Mouse (Mus musculus): ENCODE results near the gene Gm10840.
A peak's percentile ranks its signal among the peaks of the same experiment; 100 is the strongest.
"Not testable (repeated sequence)": the region's sequence is repeated elsewhere in the genome, so short reads cannot be mapped to it uniquely, and the experiment has no call there.

The Gm10840 gene

GRCm38 (mm10) chr11:106160841-106161721, at the start of gene Gm10840, which contains the start of gene Limd2:
TSS of gene Gm10840 (plus strand) at chr11:106160850.
TSS of gene Limd2 (minus strand) at chr11:106160860.
- DNase-seq: peak; percentile 43

GRCm38 (mm10) chr11:106111688-106112087, 49.0 kb upstream of the Gm10840 start:
- no peak for DNase-seq

DNA sequence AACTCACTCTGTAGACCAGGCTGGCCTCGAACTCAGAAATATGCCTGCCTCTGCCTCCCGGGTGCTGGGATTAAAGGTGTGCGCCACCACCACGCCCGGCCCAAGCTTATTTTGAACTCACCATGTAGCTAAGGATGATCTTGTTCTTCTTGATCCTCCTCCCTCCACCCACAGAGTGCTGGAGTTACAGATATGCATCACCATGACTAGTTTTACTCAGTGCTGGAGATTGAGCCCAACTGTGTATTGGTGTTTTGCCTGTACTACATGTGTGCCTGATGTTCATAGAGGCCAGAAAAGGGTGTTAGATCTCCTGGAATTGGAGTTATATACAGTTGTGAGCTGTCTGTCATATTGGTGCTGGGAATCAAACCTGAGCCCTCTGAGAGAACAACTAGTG, 38.4 kb upstream of the Gm10840 start:
- DNase-seq: no peak

DNA sequence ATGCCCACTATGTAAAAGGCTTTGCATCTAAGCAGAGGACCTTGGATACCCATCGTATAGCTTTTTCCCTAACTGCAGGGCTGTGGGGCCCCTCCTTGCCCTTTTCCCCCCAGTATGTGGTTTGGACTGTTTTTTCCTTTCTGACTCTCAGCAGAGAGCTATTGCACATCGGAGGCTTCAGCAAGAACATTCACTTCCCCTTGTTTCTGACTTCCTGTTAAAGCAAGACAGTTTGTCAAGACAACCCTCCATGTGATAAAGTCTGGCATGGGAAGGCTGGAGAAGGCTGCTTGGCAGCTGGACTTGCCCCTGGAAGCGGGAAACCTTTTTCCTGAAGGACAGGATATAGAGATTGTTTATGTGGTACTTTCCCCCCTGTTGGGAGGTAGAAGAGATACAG, 37.9 kb upstream of the Gm10840 start:
- peak; percentile 49 for DNase-seq

DNA sequence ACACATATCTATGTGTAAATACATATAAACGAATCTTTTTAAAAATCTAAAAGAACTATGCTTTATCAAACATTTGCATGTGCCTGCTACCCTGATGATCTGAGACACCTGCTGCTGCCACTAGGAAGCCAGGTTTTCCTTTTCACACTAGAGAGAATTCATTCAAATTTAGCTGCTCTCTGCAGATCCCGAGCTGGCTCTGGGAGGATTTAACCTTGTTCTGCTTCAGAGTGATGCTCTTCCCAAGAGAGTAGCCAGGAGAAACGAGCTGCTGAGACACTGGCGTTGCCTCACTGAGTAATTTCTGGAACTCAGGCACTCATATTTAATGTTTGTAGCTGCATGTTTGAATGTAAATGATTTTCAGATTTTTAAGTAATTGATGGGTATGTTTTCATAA, 35.9 kb upstream of the Gm10840 start:
- no peak for DNase-seq

- DNase-seq: no peak
Observed at GRCm38 (mm10) chr11:106125827-106126226, 34.8 kb upstream of the Gm10840 start.

DNA sequence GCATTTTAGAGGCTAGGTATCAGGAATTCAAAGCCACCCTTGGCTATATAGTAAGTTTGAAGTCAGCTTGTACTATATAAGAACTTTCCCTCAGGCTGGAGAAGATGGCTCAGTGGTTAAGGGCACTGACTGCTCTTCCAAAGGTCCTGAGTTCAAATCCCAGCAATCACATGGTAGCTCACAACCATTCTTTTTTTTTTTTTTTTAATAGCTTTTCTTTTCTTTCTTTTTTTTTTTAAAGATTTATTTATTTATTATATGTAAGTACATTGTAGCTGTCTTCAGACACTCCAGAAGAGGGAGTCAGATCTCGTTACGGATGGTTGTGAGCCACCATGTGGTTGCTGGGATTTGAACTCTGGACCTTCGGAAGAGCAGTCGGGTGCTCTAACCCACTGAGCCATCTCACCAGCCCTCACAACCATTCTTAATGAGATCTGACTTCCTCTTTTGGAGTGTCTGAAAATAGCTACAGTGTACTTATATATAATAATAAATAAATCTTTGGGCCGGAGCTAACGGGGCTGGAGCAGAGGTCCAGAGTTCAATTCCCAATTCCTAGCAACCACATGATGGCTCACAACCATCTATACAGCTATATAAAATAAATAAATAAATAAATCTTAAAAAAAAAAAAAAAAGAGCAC, 33.8 kb upstream of the Gm10840 start:
- not testable (repeated sequence) for DNase-seq

DNA sequence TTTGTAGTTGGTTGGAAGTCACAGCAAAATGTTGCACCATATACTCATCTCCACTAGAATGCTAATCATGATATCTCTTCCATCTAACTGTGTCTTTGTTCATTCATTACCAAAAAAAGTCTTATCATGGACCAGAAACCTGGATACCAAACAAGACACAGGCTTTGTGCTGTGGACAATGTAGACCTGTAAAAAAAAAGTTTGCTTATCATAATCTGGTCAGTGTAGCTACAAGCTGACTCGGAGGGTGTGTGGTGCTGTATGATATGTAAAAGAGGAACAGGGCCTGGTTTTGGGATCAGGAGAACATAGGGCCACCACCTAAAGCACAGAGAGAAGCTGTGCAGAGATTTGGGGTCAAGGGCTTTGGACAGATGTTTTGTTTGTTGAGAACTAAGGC, 31.2 kb upstream of the Gm10840 start:
- no peak for DNase-seq

DNA sequence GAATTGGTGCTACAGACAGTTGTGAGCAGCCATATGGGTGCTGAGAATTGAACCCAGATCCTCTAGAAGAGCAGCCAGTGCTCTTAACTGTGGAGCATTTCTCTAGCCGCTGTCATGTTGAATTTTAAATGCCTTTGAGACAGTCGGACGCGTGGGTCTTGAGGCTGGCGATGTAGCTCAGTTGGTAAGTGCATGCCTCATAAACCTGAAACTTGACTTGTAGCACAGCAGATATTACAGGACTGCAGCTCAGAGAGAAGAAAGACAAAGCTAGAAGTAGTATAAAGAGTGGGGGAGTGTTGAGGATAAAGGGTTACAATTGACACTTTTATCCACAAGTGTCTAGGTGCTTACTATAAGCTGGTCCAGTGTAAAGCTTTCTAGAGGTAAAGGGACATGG, 28.1 kb upstream of the Gm10840 start:
- no peak for DNase-seq

GRCm38 (mm10) chr11:106134580-106135528, 25.8 kb upstream of the Gm10840 start:
- DNase-seq: peak; percentile 93

GRCm38 (mm10) chr11:106151219-106151618, 9.4 kb upstream of the Gm10840 start:
- no peak for DNase-seq

- no peak for DNase-seq
Observed at GRCm38 (mm10) chr11:106152132-106152531, 8.5 kb upstream of the Gm10840 start.

DNA sequence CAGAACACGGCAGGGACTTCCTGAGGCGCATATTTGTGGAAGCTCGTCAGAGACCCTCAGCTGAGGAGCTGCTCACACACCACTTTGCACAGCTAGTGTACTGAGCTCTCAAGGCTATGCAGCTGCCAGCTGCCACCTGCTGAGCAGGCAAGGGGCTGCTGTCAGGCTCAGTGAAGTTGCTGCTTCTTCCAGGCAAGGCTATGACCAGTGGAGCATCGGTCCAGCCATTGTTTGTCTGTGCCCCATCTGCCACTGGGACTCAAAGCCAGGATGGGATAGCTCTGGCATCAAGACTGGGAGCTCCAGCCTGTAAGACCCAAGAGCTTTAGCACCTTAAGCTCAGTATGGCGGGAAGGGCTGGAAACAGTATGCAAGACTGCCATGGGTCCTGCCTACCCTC, 6.6 kb upstream of the Gm10840 start:
- DNase-seq: no peak

GRCm38 (mm10) chr11:106154770-106155169, 5.9 kb upstream of the Gm10840 start:
- peak; percentile 23 for DNase-seq

- no peak for DNase-seq
Observed at GRCm38 (mm10) chr11:106155761-106156160, 4.9 kb upstream of the Gm10840 start.

DNA sequence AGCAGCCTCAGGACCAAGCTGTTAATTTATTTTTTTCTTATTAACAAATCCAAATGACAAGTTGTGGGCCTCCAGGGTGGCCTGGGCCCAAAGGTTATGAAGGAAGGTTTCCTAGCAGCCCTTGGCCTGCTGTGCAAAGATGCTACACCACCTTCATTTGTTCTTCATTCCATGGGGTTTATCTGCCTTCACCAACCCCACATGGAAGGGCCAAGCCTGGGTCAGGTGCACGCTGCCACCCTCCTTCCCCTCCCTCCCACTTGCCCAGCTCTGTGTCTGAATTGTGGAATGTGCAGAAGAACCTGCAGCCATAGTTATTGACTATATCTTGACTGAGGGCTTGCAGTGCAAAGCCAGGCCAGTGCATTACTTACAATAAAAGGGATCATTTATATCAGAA, 4.4 kb upstream of the Gm10840 start:
- no peak for DNase-seq

GRCm38 (mm10) chr11:106157154-106157553, 3.5 kb upstream of the Gm10840 start:
- no peak for DNase-seq

GRCm38 (mm10) chr11:106158081-106158929, 2.3 kb upstream of the Gm10840 start:
- DNase-seq: peak; percentile 31

DNA sequence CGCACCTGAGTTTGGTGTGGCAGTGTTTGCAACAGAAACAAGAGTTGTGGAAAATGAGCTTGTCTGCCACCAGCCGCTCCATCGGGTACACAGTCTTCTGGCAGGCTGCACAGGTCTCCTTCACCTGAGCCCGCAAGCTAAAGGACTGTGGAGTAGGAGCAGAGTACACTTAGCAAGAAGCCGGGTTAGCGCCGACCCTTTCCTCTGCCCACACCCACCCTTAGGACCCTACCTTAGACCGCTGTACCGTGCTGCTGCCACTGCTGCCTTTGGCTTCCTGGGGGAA, 1.8 kb upstream of the Gm10840 start:
- no peak for DNase-seq

- DNase-seq: peak; percentile 51
Observed at GRCm38 (mm10) chr11:106159216-106159920, 1.3 kb upstream of the Gm10840 start.

Measured in kidney, postnatal 14 days (tissue).